Mouse (Mus musculus): ENCODE measurements around the gene Srcin1.

The Srcin1 gene

DNA sequence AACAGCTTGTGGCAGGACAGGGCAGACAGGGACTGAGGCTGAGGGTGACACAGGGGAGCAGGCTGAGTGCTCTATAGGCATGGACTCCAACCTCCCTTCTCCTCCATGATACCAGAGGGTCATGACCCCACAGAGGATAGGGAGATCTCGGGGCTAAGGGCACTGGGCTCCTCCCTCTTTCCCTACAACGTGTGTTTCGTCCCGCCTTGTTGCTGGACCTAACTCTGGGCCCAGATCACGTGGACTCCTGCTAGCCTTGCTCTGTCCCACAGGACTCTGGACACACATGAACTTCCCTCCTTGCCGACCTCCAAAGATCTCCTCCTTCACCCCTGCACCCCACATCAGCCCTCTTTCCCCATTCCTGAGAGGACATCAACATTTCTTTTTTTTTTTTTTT, 20.8 kb downstream of the Srcin1 start:
- no peak for DNase-seq (ENCODE audit: low spot score)

DNA sequence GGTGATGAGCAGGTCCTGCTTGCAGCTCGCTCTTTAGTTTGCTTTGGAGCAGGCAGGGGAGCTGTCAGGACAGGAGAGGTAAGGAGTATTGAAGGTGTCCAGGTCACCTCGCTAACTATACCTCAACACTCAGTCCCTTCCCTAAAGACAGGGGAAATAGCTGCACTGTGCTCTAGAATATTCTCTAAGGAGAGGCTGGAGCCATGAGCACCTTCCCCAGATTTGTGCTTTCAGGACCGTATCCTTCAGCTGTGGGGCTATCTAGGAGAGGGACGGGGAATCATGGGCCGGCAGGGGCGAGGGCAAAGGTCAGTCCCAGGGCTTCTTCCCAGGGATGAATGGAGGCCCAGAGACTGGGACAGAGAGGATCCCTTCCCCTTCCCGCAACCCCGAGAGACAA, 23.8 kb downstream of the Srcin1 start:
- no peak for DNase-seq (ENCODE audit: low spot score)

DNA sequence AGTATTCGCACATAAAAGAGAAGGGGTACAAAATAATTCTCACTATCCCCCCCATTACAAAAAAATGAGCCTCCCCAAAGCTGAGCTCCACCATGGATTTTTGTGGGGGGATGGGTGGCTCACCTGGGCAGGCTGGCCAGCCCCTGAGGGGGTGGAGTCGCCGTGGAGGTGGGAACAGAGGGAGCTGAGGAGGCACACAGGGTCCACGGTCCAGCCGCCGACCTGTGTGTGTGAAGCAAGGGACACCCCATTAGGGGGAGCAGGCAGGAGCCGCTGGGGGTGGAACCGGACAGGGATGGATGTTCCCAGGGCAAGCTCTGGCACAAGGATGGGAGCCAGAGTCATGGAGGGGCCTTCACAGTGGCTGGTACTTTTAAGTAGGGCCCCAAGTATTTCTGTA, 27.2 kb downstream of the Srcin1 start:
- DNase-seq (ENCODE audit: low spot score), result no peak

DNA sequence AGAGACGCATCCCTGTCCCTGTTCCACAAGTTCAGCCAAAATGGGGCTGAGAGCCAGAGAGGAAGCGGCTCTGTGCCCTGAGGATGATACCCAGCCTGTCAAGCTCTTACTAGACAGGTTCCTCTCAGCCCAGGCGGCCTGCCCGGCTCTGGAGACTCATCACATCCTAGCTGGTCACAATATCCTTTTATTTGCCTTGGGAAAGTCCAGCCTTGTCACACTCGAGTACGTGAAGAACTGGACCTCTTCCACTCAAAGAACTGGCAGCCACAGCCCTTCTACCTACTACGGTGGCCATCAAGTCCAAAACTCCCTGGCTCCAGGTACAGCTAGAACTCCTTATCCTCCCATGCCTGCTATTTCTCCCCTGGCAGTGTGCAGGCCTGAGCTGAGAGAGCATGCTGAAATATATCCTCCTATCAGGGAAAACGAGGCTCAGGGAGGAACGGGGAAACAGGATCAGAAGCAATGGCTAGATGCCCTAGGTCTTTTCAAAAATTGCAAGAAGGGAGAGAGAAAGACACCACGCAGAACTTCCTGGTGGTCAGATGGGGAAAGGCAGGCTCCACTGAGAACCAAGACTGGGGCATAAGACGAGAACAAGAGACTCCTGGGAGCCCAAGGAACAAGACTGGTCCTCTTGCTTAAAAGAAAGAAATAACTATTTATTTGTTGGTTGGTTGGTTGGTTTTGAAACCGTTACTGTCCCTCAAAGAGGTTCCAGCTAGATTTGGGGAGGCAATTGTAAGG, 27.9 kb downstream of the Srcin1 start:
- DNase-seq (ENCODE audit: low spot score), result no peak

DNA sequence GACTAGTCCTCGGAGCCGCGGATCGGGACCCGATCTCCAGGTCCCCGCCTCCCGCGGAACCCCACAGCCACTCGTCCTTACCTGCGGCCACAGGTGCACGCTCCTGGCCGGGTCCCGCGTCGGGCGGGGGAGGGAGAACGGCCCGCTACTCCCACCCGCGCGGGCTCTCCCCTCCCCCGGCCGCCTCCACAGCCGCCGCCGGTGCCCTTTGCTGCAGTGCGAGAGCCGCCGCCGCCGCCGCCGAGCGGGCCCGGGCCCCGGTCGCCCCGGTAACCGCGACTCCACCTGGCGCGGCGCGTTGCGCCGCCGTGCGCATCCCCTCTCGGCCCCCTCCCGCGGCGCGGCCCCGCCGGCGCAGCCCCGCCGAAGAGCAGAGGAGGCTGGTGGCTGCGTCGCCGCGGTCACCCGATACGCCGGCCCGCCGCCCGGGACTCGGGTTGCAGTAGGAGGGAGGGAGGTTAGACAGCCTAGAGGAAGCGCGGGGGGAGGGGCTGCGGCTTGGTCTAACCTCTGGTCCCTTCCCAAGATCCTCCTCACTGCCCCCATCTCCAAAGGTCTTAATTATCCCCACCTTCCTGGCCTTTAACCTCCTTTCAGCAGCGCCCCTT, 29.1 kb downstream of the Srcin1 start:
- DNase-seq (ENCODE audit: low spot score), result no peak

DNA sequence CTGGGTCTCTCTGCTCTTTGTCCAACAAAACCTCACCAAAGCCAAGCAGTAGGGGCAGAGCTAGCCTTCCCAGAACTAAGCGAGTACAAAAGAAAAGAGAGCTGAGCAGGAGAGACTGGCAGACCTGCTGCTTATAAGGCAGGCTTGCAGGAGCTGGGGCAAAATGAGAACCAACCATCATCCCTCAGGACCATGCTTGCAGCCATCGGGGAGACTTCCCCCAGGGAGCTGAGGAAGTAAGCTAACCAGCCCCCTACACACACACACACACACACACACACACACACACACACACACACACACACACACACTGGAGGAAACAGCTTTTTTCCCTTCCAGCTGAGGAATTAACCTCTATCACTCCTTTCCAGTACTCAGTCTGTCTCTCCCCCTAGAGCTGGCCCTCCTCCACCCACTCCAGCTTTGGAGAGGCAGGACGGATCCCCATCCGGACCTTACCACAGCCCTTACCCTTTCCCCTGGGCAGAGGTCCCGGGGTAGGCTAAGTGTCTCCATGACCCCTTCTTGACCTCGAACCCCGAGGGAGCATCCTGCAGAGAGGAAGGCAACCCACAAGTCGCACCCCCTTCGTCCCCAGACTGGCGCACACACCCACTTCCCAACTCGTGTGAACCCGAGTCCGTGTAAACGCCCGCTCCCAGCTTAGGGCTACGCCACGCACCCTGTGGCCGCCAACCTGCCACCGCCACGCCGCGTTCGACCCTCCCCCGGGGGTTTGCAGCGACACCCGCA, 30.0 kb downstream of the Srcin1 start:
- no peak for DNase-seq (ENCODE audit: low spot score)

DNA sequence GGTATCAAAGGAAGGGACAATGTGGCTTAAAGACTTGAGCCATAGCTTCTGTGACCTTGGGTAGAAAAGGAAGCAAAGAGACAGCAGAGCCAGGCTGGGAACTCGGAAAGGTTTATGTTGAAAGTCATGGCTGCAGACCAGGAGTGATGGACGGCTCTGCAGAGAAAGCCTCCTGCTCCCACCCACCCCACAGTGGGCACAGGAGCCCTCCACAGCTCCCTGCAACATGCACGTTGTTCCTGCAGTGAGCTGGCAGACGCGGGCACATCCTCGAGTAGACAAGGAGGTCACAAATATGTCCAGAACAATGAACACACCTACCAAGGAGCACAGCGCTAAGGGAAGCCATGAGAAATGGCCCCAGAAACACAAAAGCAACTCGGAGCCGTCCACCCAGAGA, 32.1 kb downstream of the Srcin1 start:
- no peak for DNase-seq (ENCODE audit: low spot score)

DNA sequence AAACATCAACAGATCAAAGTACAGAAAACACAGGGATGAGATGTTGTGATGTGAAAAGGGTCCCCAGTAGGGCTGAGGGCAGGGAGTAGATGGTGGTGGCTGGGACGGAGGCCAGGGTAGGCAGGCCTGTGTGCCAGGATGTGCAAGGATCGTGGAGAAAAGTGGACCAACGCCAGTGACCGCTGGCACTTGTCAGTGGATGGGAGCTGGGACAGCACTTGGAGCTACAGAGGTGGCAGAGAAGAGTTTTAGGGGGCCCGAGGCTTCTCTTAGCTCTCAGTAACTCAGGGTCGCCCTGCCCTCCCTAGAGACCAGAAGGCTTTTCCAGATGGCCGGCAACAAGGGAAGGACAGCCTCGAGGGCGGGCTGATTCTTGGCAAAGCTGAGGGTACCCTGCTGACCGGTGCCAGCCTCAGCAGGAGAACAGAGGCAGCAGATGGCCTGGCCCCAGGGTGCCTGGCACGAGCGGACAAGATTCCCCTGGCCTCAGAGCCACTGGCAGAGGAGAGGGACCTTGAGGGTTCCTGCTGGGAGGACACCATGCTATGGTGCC, 32.7 kb downstream of the Srcin1 start:
- no peak for DNase-seq (ENCODE audit: low spot score)

DNA sequence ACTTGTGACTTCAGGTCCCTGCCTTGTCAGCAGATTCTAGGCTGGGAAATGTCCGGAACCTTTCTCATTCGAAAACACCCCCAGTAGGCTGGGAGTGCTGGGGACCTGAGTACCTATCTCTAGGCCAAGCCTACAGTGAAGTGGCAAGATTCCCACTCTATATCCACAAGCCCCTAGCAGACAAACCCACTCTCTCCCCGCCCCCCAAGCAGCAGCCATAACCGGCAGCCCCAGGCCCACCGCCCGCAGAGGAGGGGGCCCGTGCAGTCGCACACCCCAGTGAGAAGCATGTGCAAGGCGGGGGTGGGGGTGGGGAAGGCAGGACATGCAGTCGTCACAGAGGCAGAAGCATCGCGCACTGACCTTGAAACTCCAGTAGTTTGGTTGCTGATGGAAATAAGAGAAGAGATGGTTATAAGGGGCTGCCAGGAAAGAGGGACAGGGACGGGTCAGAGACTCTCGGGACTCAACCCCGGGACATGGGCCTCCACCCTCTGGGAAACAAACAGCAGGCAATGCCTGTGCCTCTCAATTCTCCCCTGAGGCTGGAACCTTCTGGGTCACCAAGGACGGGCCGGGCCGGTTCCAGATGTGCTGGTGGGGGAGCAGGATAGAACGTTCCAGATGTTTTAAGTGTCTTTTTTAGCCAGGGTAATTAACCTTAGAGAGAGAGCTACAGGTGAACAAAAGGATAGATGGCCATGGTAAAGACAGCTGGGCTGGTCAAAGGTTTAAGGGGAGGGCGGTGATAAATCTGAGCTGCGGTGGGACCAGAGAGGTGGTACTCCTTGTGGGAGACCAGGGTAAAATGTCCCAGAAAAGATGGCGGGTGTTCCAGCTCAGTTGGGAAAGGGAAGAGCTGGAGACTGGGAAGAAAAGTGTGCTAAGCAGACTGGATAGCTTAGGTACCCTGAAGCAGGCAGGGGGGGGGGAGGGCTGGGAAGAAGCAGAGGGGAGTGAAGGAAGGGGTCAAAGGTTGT, 33.5 kb downstream of the Srcin1 start:
- DNase-seq (ENCODE audit: low spot score), result no peak

DNA sequence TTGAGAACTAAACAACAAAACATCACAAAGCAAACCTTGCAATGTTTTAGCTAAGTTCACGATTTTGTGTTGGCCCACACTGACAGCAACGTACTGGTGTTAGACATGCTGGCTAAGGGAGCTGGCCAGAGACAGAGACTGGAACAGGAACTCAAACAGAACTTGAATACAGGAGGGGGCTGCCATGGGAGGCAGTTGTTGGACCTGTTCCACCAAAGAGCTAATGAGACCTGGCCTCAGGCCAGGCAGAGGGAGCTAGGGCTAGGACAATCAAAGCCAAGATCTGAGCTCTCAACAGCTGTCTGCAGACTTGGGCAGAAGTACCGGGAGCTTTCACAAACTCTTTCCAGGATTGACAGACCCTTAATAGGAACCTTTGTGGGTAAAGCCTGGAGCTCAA, 35.4 kb downstream of the Srcin1 start:
- DNase-seq (ENCODE audit: low spot score), result no peak

DNA sequence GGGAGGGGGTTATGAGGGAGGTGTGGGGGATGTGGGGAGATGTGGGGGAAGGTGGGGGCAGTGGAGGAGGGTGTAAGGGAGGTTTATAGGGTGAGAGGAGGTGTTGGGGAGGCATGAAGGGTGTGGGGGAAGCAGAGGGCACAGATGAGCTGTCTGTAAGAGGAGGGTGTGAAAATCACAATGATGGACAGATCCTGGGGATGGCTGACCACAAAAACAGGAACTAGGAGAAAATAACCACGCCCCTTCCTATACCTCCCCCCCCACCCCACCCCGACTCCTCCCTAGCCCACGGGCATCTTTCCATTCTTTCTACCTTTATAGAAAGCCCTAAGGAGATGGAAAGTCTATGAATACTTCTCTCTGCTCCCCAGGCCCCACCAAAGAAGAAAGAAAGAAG, 35.9 kb downstream of the Srcin1 start:
- no peak for DNase-seq (ENCODE audit: low spot score)

DNA sequence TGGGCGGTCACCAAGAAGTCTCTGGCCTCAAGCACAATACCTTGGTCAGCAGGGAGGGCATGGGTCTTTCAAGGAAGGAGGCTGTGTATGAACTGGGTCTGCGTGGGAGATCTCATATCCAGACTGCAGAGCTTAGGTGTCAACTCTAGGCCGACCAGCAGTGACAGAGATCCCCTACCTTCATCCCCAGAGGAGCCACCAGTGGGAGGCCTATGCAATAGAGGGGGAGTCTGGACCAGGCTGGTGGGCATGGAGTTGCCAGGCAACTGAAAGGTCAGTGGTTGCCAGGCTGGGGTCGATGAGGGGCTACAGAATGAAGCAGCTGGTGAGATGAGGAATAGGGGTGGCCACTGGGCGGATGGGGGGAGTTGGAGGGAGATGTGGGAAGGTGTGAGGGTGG, 36.4 kb downstream of the Srcin1 start:
- no peak for DNase-seq (ENCODE audit: low spot score)

DNA sequence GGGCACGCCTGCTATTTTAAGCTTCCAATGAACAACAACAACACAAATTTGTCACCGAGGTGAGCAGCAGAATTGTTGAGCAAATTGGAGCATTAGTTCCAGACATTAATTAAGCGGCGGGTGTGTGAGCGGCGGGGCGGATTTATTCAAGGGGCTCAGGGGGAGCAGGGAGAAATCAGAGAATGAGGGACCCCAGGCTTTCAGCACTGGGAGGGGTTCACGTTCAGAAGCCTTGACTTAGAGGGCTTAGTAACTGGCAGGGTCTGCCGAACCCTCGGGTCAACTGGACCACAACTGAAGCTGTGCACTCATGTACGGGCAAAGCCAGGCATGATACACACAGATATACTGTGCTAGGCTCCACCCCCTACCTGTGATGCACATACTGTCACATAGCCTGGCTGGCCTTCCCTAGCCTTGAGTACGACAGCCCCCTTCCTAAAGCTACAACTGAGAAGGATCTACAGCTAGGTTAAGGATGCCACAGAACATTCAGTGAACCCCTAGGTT, 38.4 kb downstream of the Srcin1 start:
- no peak for DNase-seq (ENCODE audit: low spot score)

DNA sequence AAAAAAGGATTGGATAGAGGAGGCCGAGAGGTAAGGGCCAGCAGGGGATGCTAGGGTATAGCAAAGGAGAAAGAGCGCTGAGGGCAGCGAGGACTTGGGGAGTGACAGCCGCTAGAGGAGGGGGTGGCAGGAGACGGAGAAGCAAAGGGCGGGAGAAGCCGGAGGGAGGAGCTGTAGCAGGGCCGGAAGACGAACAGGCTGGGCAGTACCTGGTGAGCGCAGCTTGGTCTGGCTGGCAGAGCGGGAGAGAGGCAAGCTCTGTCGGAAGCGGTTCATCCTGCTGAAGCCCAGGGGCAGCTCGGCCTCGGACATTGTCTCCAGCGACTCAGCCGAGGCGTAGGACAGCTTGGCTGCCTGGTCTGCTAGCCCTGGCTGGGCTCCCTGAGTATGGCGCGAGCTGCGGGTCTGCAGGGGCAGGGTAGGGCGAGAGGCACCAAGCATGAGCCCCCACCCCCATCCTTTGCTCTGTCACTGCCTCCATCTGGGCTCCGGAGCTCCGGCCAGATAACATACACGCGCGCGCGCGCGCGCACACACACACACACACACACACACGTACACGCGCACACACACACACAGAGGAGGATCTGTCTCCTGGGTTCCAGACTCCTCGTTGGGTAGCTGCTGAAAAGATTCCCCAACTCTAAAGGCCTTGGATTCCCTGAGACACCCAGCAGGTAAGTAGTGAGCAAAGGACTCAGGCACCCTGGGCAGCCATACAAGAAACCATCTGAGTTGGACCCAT, 39.0 kb downstream of the Srcin1 start:
- DNase-seq (ENCODE audit: low spot score), result no peak

DNA sequence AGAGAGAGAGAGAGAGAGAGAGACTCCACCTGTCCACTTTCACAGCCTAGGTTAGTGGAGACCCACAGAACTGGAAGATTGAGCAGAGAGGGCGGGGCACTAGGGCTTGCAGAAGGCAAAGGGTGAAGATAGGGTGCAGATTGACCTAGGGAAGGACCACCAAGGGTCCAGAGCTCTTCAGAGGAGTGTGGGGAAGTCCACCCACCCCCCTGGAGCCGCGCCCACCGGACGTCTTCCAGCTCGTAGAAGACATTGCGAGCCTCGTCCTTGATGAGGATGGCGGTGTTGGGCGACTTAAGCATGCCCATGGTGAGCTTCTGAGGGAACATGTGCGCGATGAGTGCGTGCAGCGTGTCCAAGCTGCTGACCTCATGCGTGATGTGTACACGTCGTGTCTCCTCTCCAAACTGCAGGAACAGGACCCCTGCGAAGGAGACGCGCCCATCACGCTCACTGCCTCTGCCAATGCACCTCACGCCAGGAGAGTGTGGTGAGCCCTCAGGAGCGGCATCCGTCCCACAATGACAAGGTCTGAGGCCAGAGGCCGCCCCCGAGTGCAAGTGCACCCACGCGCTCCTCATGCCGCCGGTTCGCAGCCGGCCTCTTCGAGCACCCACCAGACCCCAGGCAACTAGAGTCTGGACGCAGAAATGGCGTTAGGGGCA, 39.8 kb downstream of the Srcin1 start:
- no peak for DNase-seq (ENCODE audit: low spot score)

DNA sequence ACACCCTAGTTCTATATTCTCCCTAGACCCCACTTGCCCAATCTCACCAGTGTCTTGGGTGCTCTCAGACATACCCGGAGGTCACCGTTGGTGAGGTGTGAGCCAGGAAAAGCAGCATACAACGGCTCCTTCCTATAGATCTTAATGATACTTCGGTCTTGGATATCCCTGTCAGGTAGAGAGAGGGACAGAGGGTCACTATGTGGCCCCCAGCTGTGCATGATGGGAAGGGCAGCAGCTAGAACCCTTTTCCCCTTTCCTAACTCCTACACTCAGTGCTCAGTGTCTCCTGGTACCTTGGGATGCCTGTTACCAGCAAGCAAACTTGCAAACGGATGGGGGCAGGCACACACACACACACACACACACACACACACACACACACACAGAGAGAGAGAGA, 40.3 kb downstream of the Srcin1 start:
- no peak for DNase-seq (ENCODE audit: low spot score)

DNA sequence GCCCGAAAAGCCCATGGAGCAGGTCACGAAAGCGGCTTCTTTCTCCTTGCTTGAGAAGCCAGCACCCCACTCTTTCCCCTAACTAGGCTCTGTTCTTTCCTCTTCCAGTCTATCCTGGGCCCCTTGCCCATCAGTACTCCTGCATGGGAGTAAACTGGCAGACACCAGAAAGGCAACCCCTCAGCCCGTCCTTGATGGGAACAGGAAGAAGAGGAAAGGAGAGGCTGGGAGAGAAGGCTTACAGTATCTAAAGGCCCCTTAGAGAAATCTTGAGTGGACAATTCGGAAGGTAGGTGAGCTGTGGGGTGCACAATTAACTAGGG, 40.7 kb downstream of the Srcin1 start:
- no peak for DNase-seq (ENCODE audit: low spot score)

DNA sequence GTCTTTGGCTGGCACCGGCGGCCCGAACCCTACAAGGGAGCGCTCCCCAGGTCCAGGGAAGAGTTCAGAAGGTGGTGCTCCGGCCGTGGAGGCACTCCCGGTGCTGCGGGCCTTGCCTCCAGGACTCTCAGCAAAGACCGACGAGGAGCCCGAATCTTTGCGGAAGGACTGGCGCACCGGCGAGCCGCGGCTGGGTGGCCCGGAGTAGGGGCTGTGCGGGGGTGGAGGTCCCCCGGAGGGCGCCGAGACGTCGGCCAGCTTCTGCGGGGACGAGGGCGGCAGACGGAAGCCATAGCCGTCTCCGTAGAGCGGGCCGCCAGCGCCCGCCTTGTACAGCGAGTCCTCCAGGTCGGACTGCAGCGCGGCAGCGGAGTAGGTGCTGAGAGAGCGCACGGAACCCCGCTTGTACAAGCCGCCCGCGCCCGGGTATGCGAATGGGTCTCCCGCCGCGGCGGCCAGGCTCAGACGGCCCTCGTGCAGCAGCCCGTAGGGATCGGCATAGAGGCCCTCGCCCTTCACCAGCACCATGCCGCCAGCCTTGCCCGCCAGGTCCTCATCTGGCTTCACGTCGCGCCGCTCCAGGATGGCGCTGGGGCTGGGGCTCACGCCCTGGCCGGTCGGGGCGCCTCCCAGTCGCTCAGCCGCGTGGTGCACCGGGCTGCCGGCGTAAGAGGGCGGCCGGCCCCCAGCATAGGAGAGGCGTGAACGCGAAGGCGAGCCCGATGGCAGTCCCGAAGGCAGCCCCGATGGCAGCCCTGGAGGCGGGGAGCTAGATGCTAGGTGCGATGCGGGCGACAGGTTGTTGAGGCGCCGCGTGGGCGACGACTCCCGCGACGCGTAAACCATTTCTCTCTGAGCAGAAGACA, 41.3 kb downstream of the Srcin1 start:
- DNase-seq (ENCODE audit: low spot score), result no peak

DNA sequence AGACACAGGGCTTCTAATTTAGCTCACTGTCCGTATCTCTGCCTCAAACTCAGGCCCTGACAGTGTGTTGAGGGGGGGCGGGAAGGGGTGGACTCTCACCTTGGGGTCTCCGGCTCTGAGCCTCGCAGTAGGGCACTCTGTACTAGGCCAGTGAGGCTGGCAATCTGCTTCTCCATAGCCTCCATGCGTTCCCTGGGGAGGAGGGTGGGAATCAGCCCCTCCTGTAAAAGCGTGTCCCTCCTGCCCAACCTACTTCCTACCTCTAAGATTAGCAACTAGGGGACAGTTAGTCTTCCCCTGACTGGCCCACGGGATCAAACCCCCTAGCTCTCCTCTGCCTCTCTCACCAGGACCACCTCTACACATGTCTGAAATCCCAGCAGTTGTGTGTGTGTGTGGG, 42.3 kb downstream of the Srcin1 start:
- no peak for DNase-seq (ENCODE audit: low spot score)

All from urinary bladder, postnatal 25 days (tissue).